Mouse (Mus musculus) heart, embryonic 13.5 days (tissue): ENCODE measurements around the gene Cd4. TPM values are rescaled to one million over a fixed set of nuclear protein-coding genes. Genes with fewer than 3 reads are reported as not detected.
A peak's percentile ranks its signal among the peaks of the same experiment; 100 is the strongest.

Source experiments
- ATAC-seq: fragments of 200-750 bp; cut with Nextera tagmentation; 2 replicates; pipeline ENCODE4 v1.8.0; 2017; ENCODE audit warnings: moderate TSS enrichment; ENCODE audit not compliant: insufficient number of reproducible peaks, low FRiP score, low TSS enrichment; ENCODE audit errors: extremely low read depth
- H3K27ac ChIP-seq: fragments of 300-500 bp; sonication (generic); replicated peaks from 2 replicates; pipeline ENCODE4 v1.5.1; 2015; ENCODE audit warnings: moderate library complexity, mild to moderate bottlenecking, inconsistent platforms
- H3K27me3 ChIP-seq: fragments of 300-500 bp; sonication (generic); replicated peaks from 2 replicates; pipeline ENCODE4 v1.6.1; 2015; ENCODE audit warnings: mild to moderate bottlenecking, inconsistent platforms
- H3K36me3 ChIP-seq: fragments of 300-500 bp; sonication (generic); 2 replicates; pipeline ENCODE4 v1.6.1; 2015; ENCODE audit warnings: mild to moderate bottlenecking, inconsistent platforms
- H3K4me1 ChIP-seq: fragments of 300-500 bp; sonication (generic); 2 replicates; pipeline ENCODE4 v1.6.1; 2015; ENCODE audit warnings: inconsistent platforms
- H3K4me2 ChIP-seq: fragments of 300-500 bp; sonication (generic); 2 replicates; pipeline ENCODE4 v1.6.1; 2015; ENCODE audit warnings: inconsistent platforms, mild to moderate bottlenecking, moderate library complexity
- H3K4me3 ChIP-seq: fragments of 300-500 bp; sonication (generic); 2 replicates; pipeline ENCODE4 v1.5.1; 2015; ENCODE audit warnings: moderate library complexity, mild to moderate bottlenecking, inconsistent platforms
- H3K9ac ChIP-seq: fragments of 300-500 bp; sonication (generic); 2 replicates; pipeline ENCODE4 v1.6.1; 2015; ENCODE audit warnings: inconsistent platforms, mild to moderate bottlenecking, moderate library complexity
- H3K9me3 ChIP-seq: fragments of 300-500 bp; sonication (generic); 2 replicates; pipeline ENCODE4 v1.6.1; 2016; ENCODE audit warnings: inconsistent platforms
- WGBS: fragments of 180-500 bp; shearing (Covaris S2); methylation state at CpG from one replicate; pipeline ENCODE4 v1.1.7; 2015; ENCODE audit warnings: mixed read lengths; 5-methylcytosine and 5-hydroxymethylcytosine counted together
- polyA plus RNA-seq: library from polyadenylated mRNA; unstranded; fragments of >200 nt; fragmentation: Nextera tagmentation; extraction: Ambion mirVana; gene quantifications from 2 replicates; pipeline ENCODE4 v1.2.1, GENCODE M21; 2015

The Cd4 gene
- polyA plus RNA-seq, 1 experiment from 2014 or later: not detected

DNA sequence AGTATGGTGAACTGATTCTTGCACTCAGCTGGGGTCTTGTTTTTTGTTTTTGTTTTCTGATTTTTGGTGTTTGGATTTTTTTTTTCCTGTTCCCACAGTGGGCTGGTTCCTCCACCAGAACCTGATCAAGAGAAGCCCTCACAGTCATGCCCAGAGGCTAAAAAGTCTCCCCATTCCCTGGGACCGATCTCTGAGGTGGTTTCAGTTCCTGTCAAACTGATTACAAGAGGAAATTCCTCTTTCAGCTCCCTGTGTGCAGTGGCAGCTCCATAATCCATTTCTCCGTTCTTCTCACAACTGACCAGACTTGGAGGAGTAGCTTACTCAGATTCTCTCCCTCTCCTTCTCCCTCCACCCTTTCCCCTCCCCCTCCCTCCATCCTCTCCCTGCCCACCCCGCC lies 13.7 kb downstream of the Cd4 start:
- Histone ChIP-seq H3K9me3 (no peaks in the 10 kb centered on the region), H3K9ac (no peak overlapping the region), H3K36me3 (no peaks in the 10 kb centered on the region), H3K27me3 (no peaks in the 10 kb centered on the region), H3K4me1 (no peaks in the 10 kb centered on the region), H3K4me2 (no peak overlapping the region), H3K4me3 (no peak overlapping the region), H3K27ac (no peak overlapping the region)
- WGBS: 18% methylated on average over 2 of the region's 3 CpGs
- no peak for ATAC-seq

DNA sequence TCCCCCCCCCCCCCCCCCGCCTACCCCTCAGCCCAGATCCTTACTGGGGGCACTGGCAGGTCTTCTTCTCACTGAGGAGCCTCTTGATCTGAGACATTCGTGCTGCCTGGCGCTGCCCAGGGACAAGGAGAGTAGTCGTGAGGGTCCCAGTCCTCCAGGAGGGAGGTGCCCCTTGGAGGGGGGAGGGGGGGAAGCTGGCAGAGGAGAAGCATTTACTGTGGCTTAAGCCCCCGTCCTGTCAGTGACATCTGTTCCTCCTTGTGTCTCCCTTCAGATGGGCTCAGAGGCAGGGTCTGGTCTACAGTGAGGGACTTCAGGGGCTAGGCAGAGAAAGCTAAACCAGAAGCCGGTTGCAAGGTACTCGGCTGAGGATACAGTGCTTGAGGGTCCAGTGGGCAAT lies 21.5 kb downstream of the Cd4 start:
- Histone ChIP-seq H3K27me3 (peaks cover 54% of the 10 kb centered on the region), H3K4me2 (no peak overlapping the region), H3K27ac (no peak overlapping the region), H3K9ac (no peak overlapping the region), H3K36me3 (no peaks in the 10 kb centered on the region), H3K9me3 (no peaks in the 10 kb centered on the region), H3K4me3 (no peak overlapping the region), H3K4me1 (peaks cover 15% of the 10 kb centered on the region)
- 51% methylated on average over 6 of the region's 7 CpGs for WGBS
- no peak for ATAC-seq

DNA sequence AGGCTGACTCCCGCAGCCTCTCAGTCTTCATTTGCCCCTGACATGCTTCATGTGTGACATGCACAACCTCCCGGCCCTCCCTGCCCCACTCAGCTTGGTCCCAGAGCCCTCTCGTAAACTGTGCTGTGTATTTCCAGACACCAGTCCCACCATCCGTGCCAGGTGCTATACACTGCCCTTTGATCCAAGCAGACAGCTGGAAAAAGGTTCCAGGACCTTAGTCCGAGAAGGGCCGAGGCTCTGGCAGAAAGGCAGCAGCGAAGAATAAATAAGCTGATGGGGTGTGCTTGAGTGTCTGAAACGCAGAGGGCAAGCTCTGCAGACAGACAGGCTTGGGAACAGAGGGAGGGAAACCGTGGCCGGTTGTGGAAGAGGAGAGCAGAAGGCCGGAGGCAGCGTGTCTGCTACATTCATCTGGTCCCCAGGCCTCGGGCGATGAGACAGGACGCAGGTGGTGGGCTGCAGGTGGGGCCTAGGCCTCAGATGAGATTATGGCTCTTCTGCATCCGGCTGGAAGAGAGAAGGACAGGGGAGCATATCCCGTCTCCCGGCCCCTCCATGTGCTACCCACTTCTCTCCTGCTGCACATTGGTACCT lies 22.2 kb downstream of the Cd4 start:
- Histone ChIP-seq H3K27ac (no peak overlapping the region), H3K9ac (no peak overlapping the region), H3K27me3 (peaks cover 61% of the 10 kb centered on the region), H3K36me3 (no peaks in the 10 kb centered on the region), H3K4me3 (no peak overlapping the region), H3K4me2 (no peak overlapping the region), H3K9me3 (no peaks in the 10 kb centered on the region), H3K4me1 (peaks cover 16% of the 10 kb centered on the region)
- ATAC-seq: no peak
- WGBS: 59% methylated on average over 18 of the region's 18 CpGs

DNA sequence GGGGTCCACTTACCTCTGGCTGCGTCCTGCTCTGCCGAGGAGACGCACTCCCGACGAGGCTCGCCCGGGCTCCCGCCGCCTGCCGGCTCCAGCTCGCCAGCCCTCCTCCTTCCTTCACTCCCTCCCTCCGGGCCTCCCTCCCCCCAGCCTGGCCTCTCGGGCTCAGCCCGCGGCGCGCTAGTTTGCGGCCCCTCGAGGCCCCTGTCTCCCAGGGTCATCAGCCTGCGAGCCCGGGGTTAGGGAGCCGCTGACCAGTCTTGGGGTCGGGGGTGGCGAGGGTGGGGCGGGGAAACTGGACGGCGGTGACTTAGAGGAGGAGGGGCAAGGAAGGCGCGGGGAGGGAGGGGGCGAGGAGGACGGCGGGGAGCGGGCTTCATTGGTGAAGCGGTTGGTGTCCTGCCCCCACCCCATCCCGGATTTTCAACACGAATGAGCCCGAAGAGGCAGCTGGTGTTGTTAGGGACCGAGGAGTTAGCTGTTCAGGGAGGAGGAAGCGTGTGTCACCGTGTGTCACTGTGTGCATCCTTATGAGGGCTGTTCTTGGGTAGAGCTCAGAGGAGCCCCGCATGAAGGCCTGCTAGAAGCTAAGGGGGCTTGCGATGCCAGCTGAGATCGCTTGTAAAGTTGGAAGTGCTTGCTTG lies 24.2 kb downstream of the Cd4 start, which contains the start of gene Gpr162:
TSS of gene Gpr162 (minus strand) at position 326 of the 641 bp plus-strand sequence.
- peak within 1 kb of the TSS; percentile 60 for H3K4me3 ChIP-seq
- H3K27me3 ChIP-seq: peaks cover 77% of the 10 kb centered on the region
- H3K4me2 ChIP-seq: peak within 1 kb of the TSS; percentile 91
- WGBS: 2% methylated on average over 29 of the region's 43 CpGs
- no peak within 1 kb of the TSS for H3K27ac ChIP-seq
- H3K4me1 ChIP-seq: peaks cover 21% of the 10 kb centered on the region
- H3K9ac ChIP-seq: peak within 1 kb of the TSS; percentile 85
- H3K36me3 ChIP-seq: no peaks in the 10 kb centered on the region
- no peaks in the 10 kb centered on the region for H3K9me3 ChIP-seq
- ATAC-seq: peak; percentile 18; the same call in 1 of the 2 replicates

DNA sequence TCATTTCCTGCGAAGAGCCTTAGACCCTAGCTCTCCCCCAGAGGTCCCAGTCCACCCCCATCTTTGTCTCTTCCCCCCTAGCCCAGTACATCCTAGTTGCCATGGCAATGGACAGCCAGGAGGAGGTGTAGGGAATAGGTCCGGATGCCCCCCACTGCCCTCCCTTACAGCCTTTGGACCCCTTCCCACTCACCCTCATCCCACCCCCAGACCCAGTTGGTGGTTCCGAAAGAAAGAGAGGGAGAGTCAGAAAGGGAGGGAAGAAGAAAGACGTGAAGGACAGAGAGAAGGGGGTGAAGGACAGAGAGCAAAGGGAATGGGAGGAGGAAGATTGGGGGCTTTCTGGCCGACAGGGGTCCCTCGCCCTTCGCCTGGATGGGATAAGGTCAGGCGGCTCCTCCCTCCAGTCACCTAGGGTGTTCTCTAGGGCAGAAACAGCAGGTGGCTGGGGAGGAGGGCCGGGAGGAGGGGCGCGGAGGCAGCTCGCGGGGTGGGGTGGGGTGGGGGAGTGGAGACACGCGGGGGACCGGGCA lies 24.8 kb downstream of the Cd4 start:
- H3K36me3 ChIP-seq: no peaks in the 10 kb centered on the region
- WGBS: under 1% methylated on average over 11 of the region's 16 CpGs
- no peaks in the 10 kb centered on the region for H3K9me3 ChIP-seq
- H3K27ac ChIP-seq: no peak overlapping the region
- H3K4me2 ChIP-seq: peak overlapping the region; percentile 91
- H3K9ac ChIP-seq: peak overlapping the region; percentile 85
- peak; percentile 10; the same call in 1 of the 2 replicates for ATAC-seq
- H3K4me1 ChIP-seq: peaks cover 23% of the 10 kb centered on the region
- peak overlapping the region; percentile 60 for H3K4me3 ChIP-seq
- peaks cover 83% of the 10 kb centered on the region for H3K27me3 ChIP-seq

DNA sequence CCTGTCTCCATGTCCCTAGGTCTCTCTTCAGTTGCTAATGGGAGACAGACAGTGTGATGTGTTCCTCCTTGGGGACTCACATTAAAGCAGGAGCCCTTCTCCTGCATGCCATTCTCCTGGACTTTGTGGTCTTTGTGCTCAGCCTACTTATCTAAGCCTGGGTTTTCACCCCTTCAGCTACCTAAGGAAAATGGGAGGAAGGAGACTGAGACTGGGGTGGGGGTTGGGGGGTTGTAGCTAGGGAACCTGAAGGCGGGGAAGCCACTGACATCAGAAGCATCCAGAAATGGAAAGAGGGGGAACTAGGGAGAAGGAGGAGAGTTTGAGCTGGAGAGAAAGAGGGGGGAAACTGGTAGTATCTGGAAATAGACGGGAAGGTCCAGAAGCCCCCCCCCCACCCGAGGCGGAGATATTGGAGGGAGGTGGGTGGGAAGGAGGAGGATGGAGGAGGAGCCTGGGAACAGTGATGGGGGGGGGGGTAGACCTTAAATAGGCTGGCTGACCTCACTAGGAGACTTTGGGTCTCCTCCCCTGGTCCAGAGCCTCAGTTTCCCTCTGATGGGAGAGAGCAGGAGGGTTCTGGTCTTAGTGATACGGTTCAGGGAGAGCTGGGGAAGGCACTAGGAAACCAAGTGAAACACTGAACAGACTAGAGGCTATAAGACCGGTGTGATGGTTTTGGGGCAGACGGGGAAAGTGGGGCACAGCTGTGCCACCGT lies 25.5 kb downstream of the Cd4 start:
- H3K4me3 ChIP-seq: peak overlapping the region; percentile 60

DNA sequence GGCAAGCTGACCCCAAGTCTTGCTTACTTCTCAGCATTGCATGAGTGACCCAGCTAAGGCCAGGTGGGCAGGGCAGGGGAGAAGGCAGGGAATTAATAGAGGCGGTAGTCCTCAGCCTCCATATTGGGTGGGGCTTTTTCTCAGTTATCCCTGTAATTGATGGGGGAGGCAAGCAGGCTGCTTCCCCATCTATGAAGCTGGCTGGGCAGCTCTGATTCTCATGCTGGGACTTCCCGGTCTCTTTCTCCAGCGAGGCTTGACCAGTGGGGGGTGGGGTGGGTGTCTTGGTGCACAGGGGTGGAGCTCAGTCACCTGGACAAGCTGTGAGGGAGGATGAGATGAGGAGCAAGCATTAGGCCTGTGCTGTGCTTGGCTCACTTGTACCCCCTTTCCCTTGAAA lies 26.2 kb downstream of the Cd4 start:
- Histone ChIP-seq H3K27ac (no peak overlapping the region), H3K4me3 (no peak overlapping the region), H3K36me3 (no peaks in the 10 kb centered on the region), H3K9me3 (no peaks in the 10 kb centered on the region), H3K27me3 (peaks cover 81% of the 10 kb centered on the region), H3K9ac (0 out of 2 replicates have a peak overlapping the region, but pooled peaks have one; percentile 10), H3K4me1 (peaks cover 30% of the 10 kb centered on the region), H3K4me2 (no peak overlapping the region)
- WGBS: 38% methylated on average over 3 of the region's 3 CpGs
- ATAC-seq: no peak

More for the DNA sequence above, 25.5 kb downstream of the Cd4 start:
- peak overlapping the region; percentile 91 for H3K4me2 ChIP-seq
- H3K27me3 ChIP-seq: peaks cover 84% of the 10 kb centered on the region
- no peak overlapping the region for H3K27ac ChIP-seq
- no peaks in the 10 kb centered on the region for H3K36me3 ChIP-seq
- H3K4me1 ChIP-seq: peaks cover 30% of the 10 kb centered on the region
- ATAC-seq: no peak
- no peaks in the 10 kb centered on the region for H3K9me3 ChIP-seq
- H3K9ac ChIP-seq: peak overlapping the region; percentile 85
- WGBS: 12% methylated on average over 8 of the region's 8 CpGs

DNA sequence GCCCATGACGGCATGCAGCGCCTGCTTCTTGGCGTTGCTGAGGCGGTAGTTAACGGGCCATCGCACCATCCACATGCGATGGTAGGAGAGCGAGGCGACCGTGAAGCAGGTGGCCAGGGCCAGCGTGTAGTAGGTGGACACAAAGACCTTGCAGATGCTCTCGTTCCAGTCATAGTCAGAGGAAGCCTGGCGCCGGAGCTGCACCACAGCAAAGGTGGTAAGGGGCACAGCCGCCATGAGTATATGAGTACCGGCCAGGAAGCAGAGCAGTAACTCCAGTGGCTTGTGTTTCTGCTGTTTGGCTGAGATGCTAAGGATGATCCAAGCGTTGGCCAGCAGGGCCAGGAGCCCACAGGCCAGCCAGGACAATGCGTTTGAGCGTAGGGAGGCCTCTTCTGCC lies 26.8 kb downstream of the Cd4 start:
- H3K27me3 ChIP-seq: peaks cover 75% of the 10 kb centered on the region
- WGBS: 78% methylated on average over 19 of the region's 19 CpGs

DNA sequence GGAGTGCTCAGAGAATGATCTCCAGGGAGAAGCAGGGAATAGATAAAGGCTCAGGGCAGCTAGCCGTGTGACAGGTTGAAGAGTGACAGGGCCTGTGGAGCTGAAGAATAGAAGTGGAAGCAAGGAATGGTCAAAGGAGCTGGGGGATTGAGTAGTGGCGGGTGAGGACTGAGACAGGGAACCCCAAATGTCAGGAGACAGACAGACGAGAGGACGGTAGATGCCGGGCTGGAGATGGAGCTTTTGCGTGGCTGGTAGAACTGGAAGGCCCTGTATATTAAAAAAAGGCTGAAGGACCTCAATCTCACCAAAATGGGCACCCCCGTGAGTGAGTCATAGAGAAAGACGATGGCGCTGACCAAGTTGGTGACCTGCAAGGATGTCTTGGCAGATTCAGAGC lies 27.5 kb downstream of the Cd4 start:
- no peak for ATAC-seq
- no peak overlapping the region for H3K4me2 ChIP-seq
- H3K27me3 ChIP-seq: peaks cover 68% of the 10 kb centered on the region
- no peaks in the 10 kb centered on the region for H3K9me3 ChIP-seq
- no peak overlapping the region for H3K27ac ChIP-seq
- no peaks in the 10 kb centered on the region for H3K36me3 ChIP-seq
- no peak overlapping the region for H3K4me3 ChIP-seq
- WGBS: 78% methylated on average over 9 of the region's 9 CpGs
- peaks cover 42% of the 10 kb centered on the region for H3K4me1 ChIP-seq
- 0 out of 2 replicates have a peak overlapping the region, but pooled peaks have one; percentile 2 for H3K9ac ChIP-seq

More for the DNA sequence above, 26.8 kb downstream of the Cd4 start:
- H3K4me2 ChIP-seq: no peak overlapping the region
- H3K4me3 ChIP-seq: no peak overlapping the region
- no peak overlapping the region for H3K27ac ChIP-seq
- no peak for ATAC-seq
- H3K4me1 ChIP-seq: peaks cover 35% of the 10 kb centered on the region
- H3K9ac ChIP-seq: no peak overlapping the region
- H3K9me3 ChIP-seq: no peaks in the 10 kb centered on the region
- H3K36me3 ChIP-seq: no peaks in the 10 kb centered on the region

DNA sequence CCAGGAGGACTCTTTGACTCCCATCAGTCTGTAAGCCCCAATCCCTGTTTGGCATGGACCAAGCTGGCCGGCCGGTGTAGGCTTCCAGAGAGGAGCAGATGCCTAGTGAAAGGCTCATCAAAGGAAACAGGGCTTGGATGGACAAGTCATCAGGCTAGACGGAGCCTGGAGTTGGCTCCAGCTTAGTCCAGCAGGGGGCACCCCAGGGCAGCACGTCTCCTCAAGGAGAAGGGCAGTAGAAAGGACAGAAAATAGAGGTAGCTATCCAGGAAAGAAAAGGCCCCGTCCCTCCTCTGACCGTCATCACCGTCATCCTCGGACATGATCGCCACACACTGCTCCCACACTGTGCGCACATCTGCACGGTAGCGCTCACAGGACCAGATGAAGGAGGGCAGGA lies 28.3 kb downstream of the Cd4 start:
- Histone ChIP-seq H3K4me3 (peak overlapping the region; percentile 21; the same call in 1 of the 2 replicates), H3K4me1 (peaks cover 46% of the 10 kb centered on the region), H3K4me2 (peak overlapping the region; percentile 47), H3K27me3 (peaks cover 60% of the 10 kb centered on the region), H3K27ac (no peak overlapping the region), H3K9me3 (no peaks in the 10 kb centered on the region), H3K9ac (peak overlapping the region; percentile 51), H3K36me3 (no peaks in the 10 kb centered on the region)
- 4% methylated on average over 12 of the region's 12 CpGs for WGBS
- no peak for ATAC-seq
